Mouse (Mus musculus) gastrocnemius, adult 2 months (tissue): ENCODE results near the gene Slc43a1. TPM values are rescaled to one million over a fixed set of nuclear protein-coding genes. Genes with fewer than 3 reads are reported as not detected.
A peak's percentile ranks its signal among the peaks of the same experiment; 100 is the strongest.

ENCODE experiments used
- DNase-seq: peaks from one replicate; pipeline ENCODE4 v3.0.0; 2022
- H3K27ac ChIP-seq: fragments of 200-600 bp; 2 replicates; pipeline ENCODE4 v1.8.1; 2022; ENCODE audit warnings: mild to moderate bottlenecking
- H3K4me3 ChIP-seq: fragments of 200-600 bp; 2 replicates; pipeline ENCODE4 v1.8.1; 2022; ENCODE audit warnings: mild to moderate bottlenecking, moderate library complexity
- CTCF ChIP-seq: fragments of 200-600 bp; IDR thresholded peaks from 2 replicates; pipeline ENCODE4 v1.8.1; 2022; ENCODE audit warnings: antibody characterized with exemption, mild to moderate bottlenecking, moderate library complexity
- intact Hi-C: fragments of 180-260 bp; cut with DNase I; formaldehyde crosslinking; loops from one replicate; pipeline ENCODE4 v1.15.1; 2025
- total RNA-seq, 2 experiments: library from RNA; stranded (reverse); gene quantifications; 2 replicates each; pipeline ENCODE4 v1.2.3; 2021

Gene Slc43a1
- total RNA-seq, 2 experiments from 2014 or later = 6.3 to 11.6 TPM

DNA sequence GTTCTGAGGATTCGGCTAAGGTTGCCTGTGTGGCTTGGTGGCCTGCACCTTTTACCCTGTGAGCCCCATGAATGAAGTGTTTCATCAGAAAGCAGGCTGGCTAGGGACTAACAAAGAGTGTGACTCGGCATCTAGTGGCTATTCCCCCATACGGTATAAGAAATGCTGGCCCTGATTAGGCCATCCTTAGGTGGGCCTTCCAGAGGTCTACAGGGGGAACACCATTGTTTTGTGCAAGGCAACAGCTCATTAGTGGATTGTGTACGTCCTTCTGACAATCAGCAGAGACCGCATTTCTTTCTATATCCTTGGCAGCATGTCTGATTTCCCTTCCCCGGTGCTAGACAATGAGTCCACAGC lies 28.1 kb upstream of the Slc43a1 start:
- no peak for TF ChIP-seq CTCF
- Histone ChIP-seq H3K4me3 (peak overlapping the region; percentile 71), H3K27ac (peak overlapping the region; percentile 58)
- intact Hi-C loops = loop anchor here (5.0 kb wide), 1 partner anchor 138 kb away; the partner anchor contains the start of gene Selenoh
- DNase-seq = no peak

DNA sequence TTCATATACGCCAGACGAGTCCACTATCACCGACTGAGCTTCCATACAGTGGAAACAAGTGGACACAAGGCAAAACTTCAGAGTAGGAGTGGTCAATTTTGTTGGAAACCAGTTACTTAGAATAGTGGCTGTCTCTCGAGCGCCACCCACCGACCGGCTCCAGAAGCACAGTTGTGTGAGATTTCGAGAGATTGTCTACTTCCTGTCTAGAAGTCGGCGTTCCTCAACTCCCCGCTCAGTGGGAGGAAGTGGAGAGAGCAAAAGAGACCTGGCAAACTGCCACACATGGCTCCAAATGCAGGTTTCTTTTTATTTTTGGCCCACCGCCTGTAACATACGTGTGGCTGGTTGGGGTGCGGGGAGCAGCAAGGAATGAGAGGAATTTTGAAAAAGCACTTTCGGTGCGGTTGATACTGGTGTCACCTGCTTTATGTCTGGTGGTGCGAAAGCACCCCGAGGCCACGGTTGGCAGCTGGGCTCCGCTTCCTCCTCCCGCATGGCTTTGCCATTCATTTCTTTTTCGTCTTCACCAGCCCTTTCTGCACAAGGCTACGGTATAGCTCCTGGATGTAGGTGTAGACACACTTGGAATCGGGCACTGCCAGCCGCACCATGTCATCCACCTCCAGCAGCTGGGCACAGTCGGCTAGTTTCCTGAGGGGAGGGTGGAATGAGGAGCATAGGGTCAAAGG lies 27.6 kb upstream of the Slc43a1 start:
- Histone ChIP-seq H3K4me3 (peak overlapping the region; percentile 71), H3K27ac (peak overlapping the region; percentile 58)
- TF ChIP-seq CTCF = peak; percentile 92
- DNase-seq = peak; percentile 88
- intact Hi-C loops = loop anchor here (5.0 kb wide), 1 partner anchor 139 kb away; the partner anchor contains the start of gene Selenoh

DNA sequence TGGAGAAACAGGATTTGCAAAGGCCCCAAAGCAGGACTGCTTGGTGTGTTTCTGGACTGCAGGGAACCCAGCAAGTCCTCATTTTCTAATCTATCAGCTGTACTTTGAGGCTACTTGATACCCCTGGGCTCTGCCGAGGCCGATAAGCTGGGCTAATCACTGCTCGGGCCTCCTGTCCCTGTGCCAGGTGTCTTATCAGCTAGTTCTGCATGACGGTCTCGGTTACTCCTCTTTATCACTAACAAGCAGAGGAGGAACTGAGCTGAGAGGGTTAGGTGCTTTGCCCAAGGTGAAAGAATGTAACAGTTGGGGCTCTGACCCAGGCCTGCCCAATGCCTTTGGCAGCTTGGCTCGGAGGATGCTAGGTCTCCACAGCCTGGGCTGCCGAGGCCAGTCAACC lies 26.8 kb upstream of the Slc43a1 start:
- no peak for TF ChIP-seq CTCF
- H3K27ac ChIP-seq = no peak overlapping the region
- DNase-seq = no peak
- intact Hi-C loops = loop anchor here (5.0 kb wide), 1 partner anchor 140 kb away; the partner anchor contains the start of gene Selenoh
- no peak overlapping the region for H3K4me3 ChIP-seq

DNA sequence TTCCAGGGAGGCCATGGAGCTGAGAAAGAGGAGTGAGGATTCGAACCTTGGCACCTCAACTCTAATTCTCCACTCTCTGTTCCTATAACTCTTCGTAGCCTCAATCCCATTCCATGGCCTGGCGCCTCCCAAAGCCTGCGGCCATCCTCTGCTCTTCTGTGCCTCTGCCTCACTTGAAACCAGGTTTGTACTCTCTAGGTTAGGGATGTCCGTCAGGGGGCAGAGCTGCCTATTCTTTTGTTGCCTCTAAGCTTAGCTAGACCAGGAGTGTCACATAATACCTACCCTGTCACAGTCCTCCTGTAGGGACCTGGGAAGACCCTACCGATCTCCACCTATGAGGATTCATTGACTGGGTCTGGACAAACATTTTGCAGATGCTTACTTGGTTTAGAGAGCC lies 26.0 kb upstream of the Slc43a1 start:
- DNase-seq = no peak
- Histone ChIP-seq H3K27ac (no peak overlapping the region), H3K4me3 (no peak overlapping the region)
- no peak for TF ChIP-seq CTCF
- intact Hi-C loops = loop anchor here (5.0 kb wide), 1 partner anchor 140 kb away; the partner anchor contains the start of gene Selenoh

DNA sequence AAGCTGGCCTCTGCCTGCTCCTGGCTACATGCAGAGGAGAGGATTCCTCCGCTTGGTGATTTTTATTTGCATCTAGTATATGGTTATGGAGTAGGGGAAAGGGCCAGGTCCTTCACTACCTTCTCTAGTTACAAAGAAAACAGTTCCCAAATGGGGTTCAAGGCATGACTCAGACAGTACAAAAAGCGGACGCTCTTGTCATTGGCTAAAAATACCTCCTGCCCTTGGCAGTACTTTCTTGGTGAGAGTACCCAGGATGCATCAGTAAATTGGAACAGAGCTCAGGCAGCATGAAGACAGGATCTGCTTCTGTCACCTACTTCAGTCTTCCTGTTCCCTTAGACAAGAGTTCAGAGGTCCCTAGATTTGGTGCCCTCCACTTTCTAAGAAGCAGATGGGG lies 18.8 kb upstream of the Slc43a1 start:
- Histone ChIP-seq H3K4me3 (peak overlapping the region; percentile 60), H3K27ac (peak overlapping the region; percentile 90)
- DNase-seq = peak; percentile 45
- intact Hi-C loops = no loop called here
- TF ChIP-seq CTCF = no peak

DNA sequence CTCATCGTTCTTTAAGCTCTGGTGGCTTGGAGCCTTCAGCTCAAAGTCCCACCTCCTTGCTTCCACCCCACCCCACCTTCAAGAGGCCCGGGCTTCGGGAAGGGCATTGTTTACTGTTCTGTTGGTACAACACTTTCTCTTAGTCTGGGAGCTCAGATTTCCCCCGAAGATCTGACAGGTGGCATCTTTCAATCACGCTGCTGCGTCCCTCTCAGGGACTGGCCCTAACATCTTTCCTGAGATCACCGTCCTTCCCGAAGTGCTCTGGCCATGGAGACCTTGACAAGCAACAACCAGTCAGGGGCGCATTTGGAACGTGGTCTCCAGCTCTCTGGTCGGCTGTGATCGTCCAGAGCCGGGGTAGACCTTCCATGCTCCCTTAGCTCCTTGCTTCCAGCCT lies 16.1 kb upstream of the Slc43a1 start, which contains the start of gene Smtnl1:
Gene Smtnl1, minus strand, starts transcription at position 101 of the 400 bp plus-strand sequence.
- intact Hi-C loops = no loop called here
- peak; percentile 42 for DNase-seq
- H3K27ac ChIP-seq = peak within 1 kb of the TSS; percentile 90
- TF ChIP-seq CTCF = no peak
- peak within 1 kb of the TSS; percentile 60 for H3K4me3 ChIP-seq

DNA sequence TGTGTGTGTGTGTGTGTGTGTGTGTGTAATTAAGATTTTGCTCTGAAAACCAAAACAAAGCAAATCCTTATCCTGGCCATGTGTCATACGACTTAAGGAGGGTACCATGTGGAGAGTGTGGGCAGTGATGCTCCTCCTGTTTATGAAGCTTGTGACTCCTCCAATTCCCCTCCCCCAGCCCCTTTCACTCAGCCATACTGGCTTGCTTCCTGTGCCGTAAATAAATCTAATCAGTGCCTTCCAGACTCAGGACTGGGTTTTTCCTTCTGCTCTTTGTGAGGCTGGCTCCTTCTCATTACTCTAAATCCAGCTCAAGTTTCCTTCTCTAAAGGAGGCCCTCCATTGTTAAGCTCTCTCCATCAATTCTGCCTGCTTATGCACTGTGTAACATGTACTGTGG lies 15.4 kb upstream of the Slc43a1 start:
- Histone ChIP-seq H3K4me3 (no peak overlapping the region), H3K27ac (peak overlapping the region; percentile 90; the same call in 1 of the 2 replicates)
- no peak for DNase-seq
- TF ChIP-seq CTCF = no peak
- intact Hi-C loops = no loop called here

DNA sequence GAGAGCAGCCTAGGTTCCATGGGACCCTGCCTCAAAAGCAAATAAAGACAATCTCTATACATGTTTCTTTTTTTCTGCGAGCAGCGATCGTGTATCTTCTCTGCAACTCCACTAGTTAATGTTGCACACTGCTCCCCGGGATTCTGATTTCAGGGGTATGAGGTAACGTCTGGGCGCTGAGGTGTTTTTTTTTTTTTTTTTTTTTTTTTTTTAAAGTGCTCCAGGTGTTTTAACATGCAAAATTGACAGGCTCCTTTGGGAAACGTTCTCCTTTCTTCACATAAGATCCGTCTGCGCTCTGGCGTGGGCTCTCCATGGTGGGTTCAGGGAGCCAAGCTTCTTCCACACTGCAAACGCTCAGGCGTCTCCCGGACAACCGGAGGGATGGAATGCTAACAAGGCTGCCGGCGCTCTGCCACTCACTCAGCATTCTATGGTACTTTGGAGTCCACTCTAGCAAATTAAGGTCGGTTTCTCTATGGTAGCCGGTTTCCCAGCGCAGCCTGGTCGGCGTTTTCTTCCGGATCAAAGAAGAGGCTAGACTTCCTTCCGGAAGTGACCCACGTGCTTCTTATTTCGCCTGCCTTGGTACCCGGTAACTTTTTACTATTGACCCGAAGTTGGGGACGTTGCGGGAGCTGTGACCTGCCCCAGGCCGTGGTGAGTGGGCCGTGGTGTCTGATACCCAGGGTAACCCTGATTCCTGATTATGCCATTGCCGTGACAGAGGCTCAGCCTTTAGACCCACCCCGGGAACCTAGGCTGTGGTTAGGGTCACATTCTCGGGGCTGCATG lies 12.0 kb upstream of the Slc43a1 start, which contains the start of gene Timm10:
Gene Timm10, plus strand, starts transcription at position 510 of the 795 bp plus-strand sequence.
- peak within 1 kb of the TSS; percentile 91 for H3K27ac ChIP-seq
- intact Hi-C loops = no loop called here

DNA sequence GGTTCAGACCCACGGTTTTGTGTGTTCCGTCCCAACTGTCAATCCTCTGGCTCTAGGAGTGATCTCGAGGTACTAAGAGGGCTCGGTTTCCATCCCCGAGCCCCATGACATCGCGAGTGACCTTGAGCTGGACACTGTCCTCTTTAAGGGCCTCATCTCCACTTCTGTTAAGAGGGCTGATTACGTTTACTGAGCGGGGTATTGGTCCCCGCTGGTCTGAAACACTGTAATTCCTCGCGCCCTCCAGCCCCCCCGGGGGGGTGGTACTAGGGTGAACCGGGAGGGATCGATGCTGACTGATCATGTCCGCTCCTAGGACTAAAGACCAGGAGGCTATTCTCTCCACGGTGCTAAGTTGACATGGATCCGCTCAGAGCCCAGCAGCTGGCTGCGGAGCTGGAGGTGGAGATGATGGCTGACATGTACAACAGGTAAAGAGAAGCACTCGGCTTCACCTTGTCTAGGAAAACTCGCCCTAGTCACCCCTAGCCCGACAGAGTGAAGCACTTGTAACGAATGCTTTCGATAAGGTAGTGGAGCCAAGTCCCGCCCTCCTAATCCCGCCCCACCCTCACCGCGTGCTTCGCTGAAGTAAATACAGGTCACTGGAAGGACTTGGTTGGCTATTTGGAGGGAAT lies 11.2 kb upstream of the Slc43a1 start:
- DNase-seq = no peak
- intact Hi-C loops = no loop called here
- Histone ChIP-seq H3K27ac (peak overlapping the region; percentile 91), H3K4me3 (peak overlapping the region; percentile 79)
- no peak for TF ChIP-seq CTCF

More for the DNA sequence above, 12.0 kb upstream of the Slc43a1 start, which contains the start of gene Timm10:
- H3K4me3 ChIP-seq = peak within 1 kb of the TSS; percentile 79
- no peak for TF ChIP-seq CTCF
- DNase-seq = peak; percentile 89

DNA sequence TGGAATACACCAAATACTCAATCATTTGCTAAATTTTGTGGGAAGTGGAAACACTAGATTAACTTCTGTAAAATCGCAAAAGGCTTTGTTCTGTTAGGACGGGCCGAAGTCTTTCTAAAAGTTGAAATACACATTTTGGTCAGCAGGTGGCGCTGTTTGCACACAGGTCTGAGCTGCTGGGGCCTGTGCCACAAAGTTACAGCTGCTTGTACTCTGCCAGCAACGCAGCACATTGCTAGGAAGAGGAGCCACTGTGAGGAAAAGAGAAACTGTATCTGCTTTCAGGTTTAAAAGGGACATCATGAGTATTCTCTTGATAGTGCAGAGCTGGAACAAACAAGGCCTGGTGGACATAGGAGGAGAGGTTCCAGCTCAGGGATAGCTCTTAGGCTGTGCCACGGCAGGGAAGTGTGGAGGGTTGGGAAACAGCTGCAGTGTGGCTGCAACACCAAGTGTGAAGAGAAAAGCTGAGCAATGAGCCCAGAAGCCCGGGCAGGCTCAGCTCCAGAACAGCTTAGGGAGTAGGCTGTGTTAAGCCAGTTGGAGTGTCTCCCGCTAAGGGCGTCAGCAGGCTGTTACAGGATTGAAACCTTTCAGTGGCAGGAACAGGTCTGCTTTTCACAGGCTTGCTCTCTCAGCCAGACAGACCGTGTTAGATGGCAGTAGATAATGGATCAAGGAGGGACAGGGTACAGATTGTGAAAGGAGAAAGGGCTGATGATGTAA lies 6.8 kb upstream of the Slc43a1 start:
- H3K4me3 ChIP-seq = peak overlapping the region; percentile 46
- peak; percentile 96 for TF ChIP-seq CTCF
- intact Hi-C loops = loop anchor here (1.0 to 5.0 kb wide), 3 partner anchors 23 to 58 kb away; no protein-coding TSS in a partner anchor
- peak; percentile 91 for DNase-seq
- peak overlapping the region; percentile 88 for H3K27ac ChIP-seq

DNA sequence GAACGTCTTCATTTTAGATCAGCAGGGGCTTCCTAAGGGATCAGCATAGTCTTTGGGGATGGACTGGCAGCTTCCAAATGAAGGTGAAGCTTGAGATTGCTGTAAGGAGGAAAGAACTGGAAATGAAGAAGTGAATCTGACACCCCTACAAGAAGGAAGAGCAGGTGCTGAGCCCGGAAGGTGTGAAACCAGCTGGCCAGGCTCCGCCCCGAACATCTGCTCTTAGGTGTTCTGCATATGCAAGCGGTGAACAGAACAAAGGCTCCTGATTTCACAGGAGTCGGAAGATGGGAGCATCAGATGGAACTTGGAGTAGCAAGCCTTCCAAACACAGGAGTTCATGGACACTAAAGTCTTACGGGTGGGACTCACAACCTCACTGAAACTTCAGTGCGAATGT lies 1.5 kb upstream of the Slc43a1 start:
- TF ChIP-seq CTCF = no peak
- Histone ChIP-seq H3K4me3 (no peak overlapping the region), H3K27ac (no peak overlapping the region)
- no peak for DNase-seq
- intact Hi-C loops = no loop called here
